ENCODE assay signal across 23 mouse cellular contexts in the genomic region with DNA sequence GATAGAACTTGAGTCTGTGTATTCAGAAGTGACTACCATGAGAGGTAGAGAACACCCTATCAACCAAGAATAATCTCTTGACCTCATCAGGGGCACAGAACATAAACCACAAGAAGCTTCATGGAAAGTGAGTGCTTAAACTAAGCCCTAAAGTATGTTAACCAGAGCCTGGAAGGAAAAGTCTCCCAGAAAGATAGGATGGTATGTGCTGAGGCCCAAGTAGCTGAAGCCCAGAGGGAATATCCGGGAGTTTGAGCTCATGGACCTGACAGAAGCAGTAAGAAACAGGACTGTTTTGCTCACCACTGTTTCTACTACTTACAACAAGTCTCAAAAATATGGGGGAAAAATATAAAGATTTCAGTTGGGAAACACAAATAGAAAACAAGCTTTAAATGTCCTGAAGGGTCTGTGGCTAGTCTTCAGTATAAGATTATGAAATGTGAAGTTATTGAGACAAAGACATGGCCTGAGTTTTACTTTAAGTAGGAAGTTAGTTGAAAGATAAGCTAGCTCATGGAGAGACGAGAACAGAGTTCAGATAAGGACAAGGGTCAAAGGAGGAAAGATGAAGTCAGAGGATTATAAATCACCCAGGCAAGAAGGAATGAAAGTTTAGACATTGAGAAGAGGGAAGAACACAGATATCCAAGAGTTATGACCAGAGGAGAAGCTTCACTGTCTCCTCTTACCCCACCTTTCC.
A peak's percentile ranks its signal among the peaks of the same experiment; 100 is the strongest.
DNase-seq lines count a peak whose midpoint lies in the region; ATAC-seq and TF ChIP-seq lines count a peak whose summit lies in the region.
"Had no signal": no experiment of that assay in that cellular context is flagged by ENCODE, and none has a peak within 500 bp of the region (broad histone marks: within the 10 kb centered on the region; RNA-seq: fewer than 3 reads in every experiment).

No protein-coding gene starts in this region.

- no peak for TF ChIP-seq EP300 in lung, postnatal 0 days (IDR thresholded peaks at IDR 0.05)

- no peaks in the 10 kb centered on the region for H3K9me3 ChIP-seq in kidney, embryonic 14.5 days (ENCODE audit: control insufficient read depth, low read length)
- H3K9me3 ChIP-seq in lung, postnatal 0 days (ENCODE audit: low read length): no peaks in the 10 kb centered on the region
- H3K9me3 ChIP-seq: embryonic facial prominence, embryonic 15.5 days; forebrain, embryonic 12.5 days; heart, embryonic 12.5 days; hindbrain, embryonic 12.5 days had no signal

- no peak overlapping the region for H3K27ac ChIP-seq in kidney, embryonic 14.5 days (ENCODE audit: low read depth, low read length)
- H3K27ac ChIP-seq in lung, postnatal 0 days (ENCODE audit: low read length): no peak overlapping the region
- H3K27ac ChIP-seq: embryonic facial prominence, embryonic 15.5 days; forebrain, embryonic 12.5 days; heart, adult 2 months; hindbrain, embryonic 12.5 days had no signal

- DNase-seq in heart, adult 11 months: peak; percentile 55
- no peak for DNase-seq in heart, postnatal 10 days
- peak; percentile 12 for DNase-seq in kidney, postnatal 14 days
- no peak for DNase-seq in embryo, embryonic 11 days
- no peak for DNase-seq in urinary bladder, adult 18-20 months (ENCODE audit: low spot score in 2 of 2)
- no peak for DNase-seq in lung, postnatal 0 days (ENCODE audit: low spot score)
- DNase-seq: adrenal gland, postnatal 25 days; cerebellum, adult 18-20 months; cerebellum, adult 9-11 months; cerebellum, postnatal 36 days; gastrocnemius, postnatal 10 days; heart, adult 2 months; heart, postnatal 4 days had no signal

- TF ChIP-seq CTCF in lung, postnatal 0 days (IDR thresholded peaks at IDR 0.05): no peak

- ATAC-seq in kidney, embryonic 14.5 days (ENCODE audit: low FRiP score, low TSS enrichment): no peak
- 0 out of 2 replicates have a peak, but pooled peaks have one; percentile 18 for ATAC-seq in common myeloid progenitor, adult 5-6 weeks (replicated peaks; ENCODE audit: low read depth, poor library complexity, severe bottlenecking)
- no peak for ATAC-seq in lung, postnatal 0 days
- ATAC-seq: forebrain, embryonic 16.5 days; hindbrain, embryonic 16.5 days; inflammation-experienced regulatory T-cells, adult 6 months had no signal

- no peaks in the 10 kb centered on the region for H3K36me3 ChIP-seq in kidney, embryonic 14.5 days (ENCODE audit: control insufficient read depth, insufficient read depth, low read length)
- no peaks in the 10 kb centered on the region for H3K36me3 ChIP-seq in lung, postnatal 0 days (ENCODE audit: insufficient read depth, low read length)
- H3K36me3 ChIP-seq: embryonic facial prominence, embryonic 15.5 days; forebrain, embryonic 12.5 days; heart, embryonic 12.5 days; hindbrain, embryonic 12.5 days had no signal

- WGBS in kidney, embryonic 14.5 days: 46% methylated on average over 2 of the region's 2 CpGs
- 53% methylated on average over 2 of the region's 2 CpGs for WGBS in lung, postnatal 0 days

- intact Hi-C loops in heart, postnatal 10 days (cut with DNase I): no loop called here

- H3K4me1 ChIP-seq in kidney, embryonic 14.5 days (ENCODE audit: control insufficient read depth, insufficient read depth, low read length): no peaks in the 10 kb centered on the region
- no peaks in the 10 kb centered on the region for H3K4me1 ChIP-seq in lung, postnatal 0 days (ENCODE audit: insufficient read depth, low read depth, low read length)
- H3K4me1 ChIP-seq: forebrain, embryonic 12.5 days; heart, embryonic 12.5 days; hindbrain, embryonic 12.5 days had no signal

- no peaks in the 10 kb centered on the region for H3K27me3 ChIP-seq in kidney, embryonic 14.5 days (ENCODE audit: control insufficient read depth, insufficient read depth, low read length)
- H3K27me3 ChIP-seq in lung, postnatal 0 days (replicated peaks; ENCODE audit: insufficient read depth, low read length): no peaks in the 10 kb centered on the region
- H3K27me3 ChIP-seq: CH12.LX; embryonic facial prominence, embryonic 15.5 days; forebrain, embryonic 12.5 days; heart, embryonic 12.5 days; hindbrain, embryonic 12.5 days had no signal

- no peak overlapping the region for H3K9ac ChIP-seq in kidney, embryonic 14.5 days (ENCODE audit: low read depth, low read length)
- no peak overlapping the region for H3K9ac ChIP-seq in lung, postnatal 0 days (replicated peaks; ENCODE audit: low read depth)
- H3K9ac ChIP-seq: embryonic facial prominence, embryonic 15.5 days; forebrain, embryonic 12.5 days; heart, embryonic 12.5 days; hindbrain, embryonic 12.5 days had no signal

- no peak overlapping the region for H3K4me3 ChIP-seq in kidney, embryonic 14.5 days (ENCODE audit: low read length)
- no peak overlapping the region for H3K4me3 ChIP-seq in lung, postnatal 0 days (ENCODE audit: low read depth, low read length)
- H3K4me3 ChIP-seq: embryonic facial prominence, embryonic 15.5 days; forebrain, embryonic 12.5 days; heart, adult 2 months; heart, embryonic 12.5 days; hindbrain, embryonic 12.5 days had no signal

- H3K4me2 ChIP-seq in kidney, embryonic 14.5 days (replicated peaks; ENCODE audit: low read depth, low read length): no peak overlapping the region
- no peak overlapping the region for H3K4me2 ChIP-seq in lung, postnatal 0 days (replicated peaks; ENCODE audit: low read depth, low read length)
- H3K4me2 ChIP-seq: embryonic facial prominence, embryonic 15.5 days; forebrain, embryonic 12.5 days; heart, embryonic 12.5 days; hindbrain, embryonic 12.5 days had no signal

Comparison
In these comparisons a context has a peak if more than half of its experiments do, and no peak if none do; other contexts are left out.
1. DNase-seq: peak in heart, adult 11 months (single experiment) and kidney, postnatal 14 days (single experiment); none in heart, postnatal 10 days (0 of 2), embryo, embryonic 11 days (single experiment), urinary bladder, adult 18-20 months (0 of 2) and lung, postnatal 0 days (single experiment).